Mouse (Mus musculus) midbrain, postnatal 0 days (tissue): ENCODE data around the gene Erp27. TPM values are rescaled to one million over a fixed set of nuclear protein-coding genes. Genes with fewer than 3 reads are reported as not detected.

Source experiments
- ATAC-seq: fragments of 200-750 bp; cut with Nextera tagmentation; 2 replicates; pipeline ENCODE4 v1.8.0; 2017; ENCODE audit warnings: moderate number of reproducible peaks, mild to moderate bottlenecking, moderate TSS enrichment, moderate library complexity; ENCODE audit not compliant: low FRiP score
- DNase-seq: peaks from one replicate; pipeline ENCODE4 v3.0.0-alpha.2; 2015; ENCODE audit warnings: low spot score
- H3K27ac ChIP-seq: fragments of 300-500 bp; sonication (generic); 2 replicates; pipeline ENCODE4 v1.5.1; 2014; ENCODE audit warnings: low read depth, mild to moderate bottlenecking, low read length, mixed read lengths
- H3K27me3 ChIP-seq: fragments of 300-500 bp; sonication (generic); 2 replicates; pipeline ENCODE4 v1.6.1; 2014; ENCODE audit warnings: low read length, control low read depth, mixed read lengths; ENCODE audit not compliant: insufficient read depth
- H3K36me3 ChIP-seq: fragments of 300-500 bp; sonication (generic); 2 replicates; pipeline ENCODE4 v1.6.1; 2014; ENCODE audit warnings: low read length, control low read depth, mixed read lengths; ENCODE audit not compliant: insufficient read depth
- H3K4me1 ChIP-seq: fragments of 300-500 bp; sonication (generic); 2 replicates; pipeline ENCODE4 v1.6.1; 2014; ENCODE audit warnings: mild to moderate bottlenecking, control low read depth, antibody characterized with exemption, low read length, mixed read lengths; ENCODE audit not compliant: insufficient read depth
- H3K4me2 ChIP-seq: fragments of 300-500 bp; sonication (generic); 2 replicates; pipeline ENCODE4 v1.6.1; 2014; ENCODE audit warnings: low read depth, mild to moderate bottlenecking, low read length, mixed read lengths; ENCODE audit not compliant: poor library complexity, severe bottlenecking
- H3K4me3 ChIP-seq: fragments of 300-500 bp; sonication (generic); 2 replicates; pipeline ENCODE4 v1.5.1; 2014; ENCODE audit warnings: low read depth, mild to moderate bottlenecking, low read length, moderate library complexity
- H3K9ac ChIP-seq: fragments of 300-500 bp; sonication (generic); replicated peaks from 2 replicates; pipeline ENCODE4 v1.6.1; 2014; ENCODE audit warnings: mild to moderate bottlenecking, low read length, moderate library complexity, mixed read lengths; ENCODE audit not compliant: poor library complexity, severe bottlenecking
- H3K9me3 ChIP-seq: fragments of 300-500 bp; sonication (generic); 2 replicates; pipeline ENCODE4 v1.6.1; 2016; ENCODE audit warnings: low read length, control low read depth
- CTCF ChIP-seq: IDR thresholded peaks from 2 replicates; pipeline ENCODE4 v1.5.1; 2016; ENCODE audit warnings: antibody characterized with exemption, mild to moderate bottlenecking
- WGBS: fragments of 180-500 bp; shearing (Covaris S2); extraction: QIAGEN DNeasy Blood & Tissue Kit; methylation state at CpG from one replicate; pipeline ENCODE4 v1.1.7; 2014; 5-methylcytosine and 5-hydroxymethylcytosine counted together
- polyA plus RNA-seq: library from polyadenylated mRNA; unstranded; fragments of >200 nt; fragmentation: Nextera tagmentation; extraction: Ambion mirVana; gene quantifications from 2 replicates; pipeline ENCODE4 v1.2.1, GENCODE M21; 2015
- total RNA-seq: library from RNA; depleted of rRNA; stranded (reverse); fragments of >200 nt; gene quantifications from 2 replicates; pipeline ENCODE4 v1.2.3, GENCODE M21; 2014

The Erp27 gene
- total and polyA plus RNA-seq, 2 experiments from 2014 or later, result not detected

DNA sequence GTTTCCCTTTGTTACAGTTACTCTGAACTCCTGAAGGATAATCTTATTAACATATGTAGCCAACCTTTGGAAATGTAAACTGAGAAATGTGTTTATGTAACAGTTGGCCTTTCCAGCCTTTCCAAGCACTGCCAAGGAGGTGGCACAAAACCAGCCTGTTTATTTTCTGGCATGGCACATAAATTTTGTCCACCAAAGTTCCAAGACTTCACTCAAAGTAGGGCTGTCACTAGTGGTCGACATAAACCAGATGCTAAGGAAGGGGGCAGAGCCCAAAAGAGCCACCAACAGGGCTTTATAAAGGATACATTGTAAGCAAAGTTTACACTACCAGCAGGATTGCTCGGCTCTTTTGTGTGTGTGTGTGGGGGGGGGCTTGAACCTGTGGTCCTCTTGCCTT is 4.1 kb downstream of the Erp27 start:
- H3K27me3 ChIP-seq, result no peaks in the 10 kb centered on the region
- no peak overlapping the region for H3K4me3 ChIP-seq
- H3K9ac ChIP-seq, result no peak overlapping the region
- TF ChIP-seq CTCF, result no peak
- H3K4me2 ChIP-seq, result no peak overlapping the region
- ATAC-seq, result no peak
- no peak for DNase-seq
- no peak overlapping the region for H3K27ac ChIP-seq
- H3K9me3 ChIP-seq, result no peaks in the 10 kb centered on the region
- no peaks in the 10 kb centered on the region for H3K36me3 ChIP-seq
- H3K4me1 ChIP-seq, result peaks cover 4% of the 10 kb centered on the region; the same call in 1 of the 2 replicates
- 10% methylated on average over 2 of the region's 2 CpGs for WGBS

- WGBS, result 88% methylated on average over 8 of the region's 8 CpGs
- H3K27ac ChIP-seq, result no peak overlapping the region
- H3K27me3 ChIP-seq, result no peaks in the 10 kb centered on the region
- no peak overlapping the region for H3K4me2 ChIP-seq
- no peak overlapping the region for H3K4me3 ChIP-seq
- H3K9me3 ChIP-seq, result no peaks in the 10 kb centered on the region
- no peak for DNase-seq
- no peak overlapping the region for H3K9ac ChIP-seq
- peaks cover 4% of the 10 kb centered on the region; the same call in 1 of the 2 replicates for H3K4me1 ChIP-seq
- no peaks in the 10 kb centered on the region for H3K36me3 ChIP-seq
- ATAC-seq, result no peak
- no peak for TF ChIP-seq CTCF
Observed at GRCm38 (mm10) chr6:136915721-136916395, 6.1 kb downstream of the Erp27 start.

GRCm38 (mm10) chr6:136914234-136914633 is 7.7 kb downstream of the Erp27 start:
- H3K9me3 ChIP-seq, result no peaks in the 10 kb centered on the region
- H3K27me3 ChIP-seq, result no peaks in the 10 kb centered on the region
- TF ChIP-seq CTCF, result no peak
- ATAC-seq, result no peak
- H3K4me3 ChIP-seq, result no peak overlapping the region
- H3K4me1 ChIP-seq, result peaks cover 4% of the 10 kb centered on the region; the same call in 1 of the 2 replicates
- no peak overlapping the region for H3K27ac ChIP-seq
- H3K9ac ChIP-seq, result no peak overlapping the region
- no peaks in the 10 kb centered on the region for H3K36me3 ChIP-seq
- DNase-seq, result no peak
- WGBS, result 96% methylated on average over 6 of the region's 6 CpGs
- no peak overlapping the region for H3K4me2 ChIP-seq

GRCm38 (mm10) chr6:136913384-136914126 is 8.4 kb downstream of the Erp27 start:
- Histone ChIP-seq H3K9ac (no peak overlapping the region), H3K4me3 (peak overlapping the region; percentile 23), H3K36me3 (no peaks in the 10 kb centered on the region), H3K4me2 (peak overlapping the region; percentile 53), H3K27me3 (no peaks in the 10 kb centered on the region), H3K9me3 (no peaks in the 10 kb centered on the region), H3K27ac (no peak overlapping the region), H3K4me1 (peaks cover 4% of the 10 kb centered on the region; the same call in 1 of the 2 replicates)
- WGBS, result 16% methylated on average over 18 of the region's 18 CpGs
- ATAC-seq (peak; percentile 60; the same call in 1 of the 2 replicates), DNase-seq (no peak)
- no peak for TF ChIP-seq CTCF

DNA sequence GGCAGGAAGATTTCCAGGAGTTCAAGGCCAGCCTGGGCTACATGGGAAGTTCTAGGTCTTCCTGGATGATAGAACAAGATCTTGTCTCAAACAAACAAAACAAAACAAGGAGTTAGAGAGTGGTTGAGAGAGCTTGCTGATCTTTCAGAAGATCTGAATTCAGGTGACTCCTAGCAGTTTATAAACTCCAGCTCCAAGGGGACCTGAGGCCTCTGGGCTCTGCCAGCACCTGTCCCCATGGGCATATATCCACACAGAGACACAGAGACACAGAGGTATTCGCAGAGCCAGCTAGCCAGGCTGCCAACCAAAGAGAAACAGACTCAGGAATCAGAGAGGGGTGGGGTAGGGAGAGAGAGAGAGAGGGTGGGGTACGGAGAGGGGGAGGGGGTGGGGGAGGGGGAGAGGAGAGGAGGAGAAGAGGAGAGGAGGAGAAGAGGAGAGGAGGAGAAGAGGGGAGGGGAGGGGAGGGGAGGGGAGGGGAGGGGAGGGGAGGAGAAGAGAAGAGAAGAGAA is 9.2 kb downstream of the Erp27 start:
- no peak for TF ChIP-seq CTCF
- Histone ChIP-seq H3K27ac (no peak overlapping the region), H3K4me3 (no peak overlapping the region), H3K27me3 (no peaks in the 10 kb centered on the region), H3K9me3 (no peaks in the 10 kb centered on the region), H3K4me2 (no peak overlapping the region), H3K9ac (no peak overlapping the region), H3K4me1 (peaks cover 4% of the 10 kb centered on the region; the same call in 1 of the 2 replicates), H3K36me3 (no peaks in the 10 kb centered on the region)
- ATAC-seq, result no peak
- WGBS, result 100% methylated on average over 1 of the region's 2 CpGs
- DNase-seq, result no peak
